Mouse (Mus musculus) urinary bladder, adult 2 months (tissue): ENCODE results near the gene Gm30302. TPM values are rescaled to one million over a fixed set of nuclear protein-coding genes. Genes with fewer than 3 reads are reported as not detected.
"Not testable (repeated sequence)": the region's sequence is repeated elsewhere in the genome, so short reads cannot be mapped to it uniquely, and the experiment has no call there.

Experiments used
- DNase-seq: peaks from one replicate; pipeline ENCODE4 v3.0.0; 2022; ENCODE audit warnings: low spot score
- polyA plus RNA-seq: library from polyadenylated mRNA; depleted of rRNA; stranded (reverse); fragments of >200 nt; gene quantifications from 2 replicates; pipeline ENCODE4 v1.2.3, GENCODE M21; 2012; rRNA removed

Gene Gm30302
- polyA plus RNA-seq = not detected in 2 replicates

- DNase-seq = no peak
Observed at GRCm38 (mm10) chr13:49798901-49799300, at the start of gene Gm30302. Gene Gm30302 (minus strand): TSS chr13:49799001.

- no peak for DNase-seq
Observed at GRCm38 (mm10) chr13:49846751-49847150, 48.0 kb upstream of the Gm30302 start.

GRCm38 (mm10) chr13:49846141-49846540 is 47.3 kb upstream of the Gm30302 start:
- DNase-seq = no peak

- no peak for DNase-seq
Observed at GRCm38 (mm10) chr13:49845663-49846062, 46.9 kb upstream of the Gm30302 start.

- no peak for DNase-seq
Observed at GRCm38 (mm10) chr13:49844071-49844470, 45.3 kb upstream of the Gm30302 start.

- no peak for DNase-seq
Observed at GRCm38 (mm10) chr13:49841186-49841585, 42.4 kb upstream of the Gm30302 start.

- DNase-seq = no peak
Observed at GRCm38 (mm10) chr13:49830355-49830754, 31.6 kb upstream of the Gm30302 start.

GRCm38 (mm10) chr13:49825300-49825699 is 26.5 kb upstream of the Gm30302 start:
- no peak for DNase-seq

GRCm38 (mm10) chr13:49814958-49815357 is 16.2 kb upstream of the Gm30302 start:
- DNase-seq = no peak

- DNase-seq = no peak
Observed at GRCm38 (mm10) chr13:49814420-49814819, 15.6 kb upstream of the Gm30302 start.

- DNase-seq = no peak
Observed at GRCm38 (mm10) chr13:49807146-49807545, 8.3 kb upstream of the Gm30302 start.

- DNase-seq = no peak
Observed at GRCm38 (mm10) chr13:49788563-49789393, 10.0 kb downstream of the Gm30302 start.

GRCm38 (mm10) chr13:49783899-49784298 is 14.9 kb downstream of the Gm30302 start:
- DNase-seq = no peak

- DNase-seq = not testable (repeated sequence)
Observed at GRCm38 (mm10) chr13:49771536-49771935, 27.3 kb downstream of the Gm30302 start.

GRCm38 (mm10) chr13:49769111-49769510 is 29.7 kb downstream of the Gm30302 start:
- no peak for DNase-seq

GRCm38 (mm10) chr13:49768048-49768447 is 30.8 kb downstream of the Gm30302 start:
- no peak for DNase-seq

- no peak for DNase-seq
Observed at GRCm38 (mm10) chr13:49766269-49766668, 32.5 kb downstream of the Gm30302 start.

GRCm38 (mm10) chr13:49765306-49765705 is 33.5 kb downstream of the Gm30302 start:
- no peak for DNase-seq

GRCm38 (mm10) chr13:49762208-49762607 is 36.6 kb downstream of the Gm30302 start:
- DNase-seq = no peak

- no peak for DNase-seq
Observed at GRCm38 (mm10) chr13:49760675-49761074, 38.1 kb downstream of the Gm30302 start.

GRCm38 (mm10) chr13:49757966-49758365 is 40.8 kb downstream of the Gm30302 start:
- no peak for DNase-seq

GRCm38 (mm10) chr13:49756591-49756990 is 42.2 kb downstream of the Gm30302 start:
- no peak for DNase-seq

- DNase-seq = no peak
Observed at GRCm38 (mm10) chr13:49741285-49742040, 57.3 kb downstream of the Gm30302 start.
